Mouse (Mus musculus): ENCODE measurements around the gene Mrpl39. TPM values are rescaled to one million over a fixed set of nuclear protein-coding genes. Genes with fewer than 3 reads are reported as not detected.

The Mrpl39 gene
- polyA plus RNA-seq, 1 experiment, result 6.3 TPM

DNA sequence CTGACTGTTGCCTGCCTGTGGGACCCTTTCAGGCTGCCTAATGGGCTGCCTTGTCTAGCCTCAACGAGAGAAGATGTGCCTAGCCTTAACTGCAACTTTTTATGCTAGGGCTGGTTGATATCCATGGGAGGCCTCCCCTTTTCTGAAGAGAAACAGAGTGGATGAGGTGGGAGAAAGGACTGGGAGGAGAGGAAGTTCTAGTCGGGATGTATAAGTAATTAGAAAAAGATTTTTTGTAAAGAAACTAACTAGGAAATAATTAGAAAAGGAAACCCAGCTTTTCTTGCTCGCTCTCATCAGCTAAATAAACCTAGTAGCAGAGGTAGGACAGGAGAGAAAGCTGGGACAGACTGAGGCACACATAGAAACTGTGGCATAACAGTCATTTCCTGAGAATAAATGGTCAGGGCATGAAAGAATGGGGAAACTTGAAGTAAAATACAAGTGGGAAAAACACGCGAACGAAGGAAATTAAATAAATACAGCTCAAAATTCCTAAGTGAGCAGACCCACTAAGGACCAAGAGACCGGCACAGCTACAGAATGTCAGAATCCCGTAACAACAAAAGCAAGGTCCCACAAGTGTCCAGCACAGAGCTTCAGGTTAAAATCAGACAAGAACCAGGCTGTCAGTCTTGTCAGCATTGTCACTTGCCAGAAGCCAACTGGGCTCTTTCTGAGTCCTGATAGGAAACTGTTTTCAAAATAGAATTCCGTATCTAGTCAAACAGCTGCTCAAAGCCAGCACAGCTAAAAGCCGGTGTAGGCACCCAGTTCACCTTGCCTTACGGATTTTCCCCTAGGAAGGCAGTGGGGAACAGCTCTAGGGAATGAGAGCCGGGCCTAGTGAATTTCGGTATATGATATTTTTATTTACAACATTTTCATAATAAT is 18.6 kb downstream of the Mrpl39 start:
- Histone ChIP-seq H3K4me1 (ENCODE audit: control insufficient read depth, insufficient read depth, insufficient read length) (0 out of 2 replicates have a peak, but pooled peaks cover 3% of the 10 kb centered on the region), H3K27me3 (ENCODE audit: control insufficient read depth, insufficient read depth, low read length) (no peaks in the 10 kb centered on the region), H3K27ac (ENCODE audit: insufficient read depth, low read length) (no peak overlapping the region), H3K36me3 (ENCODE audit: control insufficient read depth, insufficient read depth, low read length) (peaks cover 9% of the 10 kb centered on the region; the same call in 1 of the 2 replicates), H3K4me3 (ENCODE audit: extremely low read depth, insufficient read depth, insufficient read length) (no peak overlapping the region)
- no peak for DNase-seq (ENCODE audit: low read depth in 1 of 2, low spot score in 2 of 2)
- TF ChIP-seq POLR2A (IDR thresholded peaks at IDR 0.05; ENCODE audit: low read depth, low read length) (no peak), CTCF (IDR thresholded peaks at IDR 0.05; ENCODE audit: extremely low read depth, insufficient read depth, insufficient read length, insufficient replicate concordance) (no peak)
- 92% methylated on average over 13 of the region's 13 CpGs for WGBS

DNA sequence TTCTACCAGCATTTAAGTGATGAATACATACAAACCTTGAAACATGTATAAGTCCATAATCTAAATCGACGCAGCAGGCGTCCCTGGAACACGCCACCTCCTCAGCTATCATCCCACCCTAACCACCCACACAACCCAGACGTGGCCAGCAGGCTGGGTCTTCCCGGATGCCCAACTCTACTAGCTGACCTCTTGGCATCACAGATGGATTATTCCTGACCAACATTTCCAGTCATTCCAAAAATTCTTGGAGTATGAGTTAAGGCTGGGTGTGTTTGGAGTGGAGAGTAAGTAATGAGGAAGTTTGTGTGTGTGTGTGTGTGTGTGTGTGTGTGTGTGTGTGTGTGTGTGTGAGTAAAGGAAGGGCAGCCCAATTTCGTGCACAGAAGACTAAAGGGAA is 19.3 kb downstream of the Mrpl39 start:
- Histone ChIP-seq H3K27ac (ENCODE audit: insufficient read depth, low read length) (no peak overlapping the region), H3K4me3 (ENCODE audit: extremely low read depth, insufficient read depth, insufficient read length) (no peak overlapping the region), H3K27me3 (ENCODE audit: control insufficient read depth, insufficient read depth, low read length) (no peaks in the 10 kb centered on the region), H3K36me3 (ENCODE audit: control insufficient read depth, insufficient read depth, low read length) (peaks cover 5% of the 10 kb centered on the region; the same call in 1 of the 2 replicates), H3K4me1 (ENCODE audit: control insufficient read depth, insufficient read depth, insufficient read length) (0 out of 2 replicates have a peak, but pooled peaks cover 3% of the 10 kb centered on the region)
- DNase-seq (ENCODE audit: low read depth in 1 of 2, low spot score in 2 of 2), result no peak
- 89% methylated on average over 7 of the region's 7 CpGs for WGBS
- TF ChIP-seq POLR2A (IDR thresholded peaks at IDR 0.05; ENCODE audit: low read depth, low read length) (no peak), CTCF (IDR thresholded peaks at IDR 0.05; ENCODE audit: extremely low read depth, insufficient read depth, insufficient read length, insufficient replicate concordance) (no peak)

DNA sequence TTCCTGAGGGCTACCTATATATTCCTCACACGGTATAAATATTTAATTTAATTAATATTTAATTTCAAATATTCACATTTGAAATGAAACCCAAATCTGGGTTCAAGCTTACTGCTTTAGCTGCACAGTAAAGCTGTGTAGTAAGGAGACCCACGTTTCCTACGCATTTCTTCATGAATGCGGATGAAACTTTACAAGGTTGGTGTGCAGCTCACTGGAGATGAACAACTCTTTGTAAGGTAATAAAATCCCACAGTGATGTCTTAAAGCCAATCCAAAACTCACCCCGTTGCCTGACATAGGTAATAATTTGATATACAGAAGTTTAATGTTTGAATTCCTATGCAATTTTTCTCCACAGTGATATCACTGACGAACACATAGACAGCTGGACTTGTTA is 20.6 kb downstream of the Mrpl39 start:
- H3K36me3 ChIP-seq (ENCODE audit: control insufficient read depth, insufficient read depth, low read length), result peaks cover 3% of the 10 kb centered on the region; the same call in 1 of the 2 replicates
- H3K4me1 ChIP-seq (ENCODE audit: control insufficient read depth, insufficient read depth, insufficient read length), result 0 out of 2 replicates have a peak, but pooled peaks cover 3% of the 10 kb centered on the region
- WGBS, result 91% methylated on average over 6 of the region's 6 CpGs
- H3K27ac ChIP-seq (ENCODE audit: insufficient read depth, low read length), result no peak overlapping the region
- TF ChIP-seq CTCF (IDR thresholded peaks at IDR 0.05; ENCODE audit: extremely low read depth, insufficient read depth, insufficient read length, insufficient replicate concordance), result no peak
- TF ChIP-seq POLR2A (IDR thresholded peaks at IDR 0.05; ENCODE audit: low read depth, low read length), result no peak
- no peak for DNase-seq (ENCODE audit: low read depth in 1 of 2, low spot score in 2 of 2)
- no peaks in the 10 kb centered on the region for H3K27me3 ChIP-seq (ENCODE audit: control insufficient read depth, insufficient read depth, low read length)
- no peak overlapping the region for H3K4me3 ChIP-seq (ENCODE audit: extremely low read depth, insufficient read depth, insufficient read length)

DNA sequence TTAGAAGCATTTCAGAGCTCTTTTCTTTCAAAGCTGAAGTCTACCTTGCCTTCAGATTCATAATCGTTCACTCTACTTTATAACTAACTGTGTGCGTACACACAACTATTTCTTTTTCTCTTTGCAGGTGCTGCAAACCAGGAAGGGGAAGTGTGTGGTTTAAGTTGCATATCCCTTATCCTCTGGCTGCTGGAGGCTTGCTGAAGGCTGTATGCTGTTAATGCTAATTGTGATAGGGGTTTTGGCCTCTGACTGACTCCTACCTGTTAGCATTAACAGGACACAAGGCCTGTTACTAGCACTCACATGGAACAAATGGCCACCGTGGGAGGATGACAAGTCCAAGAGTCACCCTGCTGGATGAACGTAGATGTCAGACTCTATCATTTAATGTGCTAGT is 21.6 kb downstream of the Mrpl39 start:
- no peak for DNase-seq (ENCODE audit: low read depth in 1 of 2, low spot score in 2 of 2)
- no peak for TF ChIP-seq CTCF (IDR thresholded peaks at IDR 0.05; ENCODE audit: extremely low read depth, insufficient read depth, insufficient read length, insufficient replicate concordance)
- TF ChIP-seq POLR2A (IDR thresholded peaks at IDR 0.05; ENCODE audit: low read depth, low read length), result no peak
- no peaks in the 10 kb centered on the region for H3K27me3 ChIP-seq (ENCODE audit: control insufficient read depth, insufficient read depth, low read length)
- 0 out of 2 replicates have a peak overlapping the region, but pooled peaks have one; percentile 9 for H3K27ac ChIP-seq (ENCODE audit: insufficient read depth, low read length)
- WGBS, result 17% methylated on average over 4 of the region's 4 CpGs
- H3K36me3 ChIP-seq (ENCODE audit: control insufficient read depth, insufficient read depth, low read length), result peaks cover 3% of the 10 kb centered on the region; the same call in 1 of the 2 replicates
- H3K4me3 ChIP-seq (ENCODE audit: extremely low read depth, insufficient read depth, insufficient read length), result no peak overlapping the region
- 0 out of 2 replicates have a peak, but pooled peaks cover 3% of the 10 kb centered on the region for H3K4me1 ChIP-seq (ENCODE audit: control insufficient read depth, insufficient read depth, insufficient read length)

DNA sequence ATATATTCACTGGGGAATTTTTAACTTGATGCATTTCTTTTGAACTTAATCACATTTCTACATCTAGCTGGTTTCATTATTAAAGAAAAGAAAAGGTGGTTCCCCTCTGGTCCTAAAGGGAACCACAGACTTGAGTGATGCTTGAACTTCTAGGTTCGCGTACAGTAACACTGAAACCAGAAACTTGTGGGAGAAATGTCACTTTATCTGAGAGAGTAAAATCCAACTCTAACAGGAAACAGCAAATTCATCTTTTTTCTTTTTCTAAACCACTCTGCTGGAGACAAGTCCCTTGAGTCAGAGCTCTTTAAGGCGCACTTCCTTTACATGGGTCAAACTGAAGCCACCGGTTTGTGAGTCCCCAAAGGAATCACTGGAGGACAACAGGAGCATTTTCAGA is 22.4 kb downstream of the Mrpl39 start:
- no peak for DNase-seq (ENCODE audit: low read depth in 1 of 2, low spot score in 2 of 2)
- no peaks in the 10 kb centered on the region for H3K27me3 ChIP-seq (ENCODE audit: control insufficient read depth, insufficient read depth, low read length)
- no peak overlapping the region; the same call in 1 of the 2 replicates for H3K4me3 ChIP-seq (ENCODE audit: extremely low read depth, insufficient read depth, insufficient read length)
- peaks cover 3% of the 10 kb centered on the region; the same call in 1 of the 2 replicates for H3K36me3 ChIP-seq (ENCODE audit: control insufficient read depth, insufficient read depth, low read length)
- 0 out of 2 replicates have a peak, but pooled peaks cover 3% of the 10 kb centered on the region for H3K4me1 ChIP-seq (ENCODE audit: control insufficient read depth, insufficient read depth, insufficient read length)
- TF ChIP-seq POLR2A (IDR thresholded peaks at IDR 0.05; ENCODE audit: low read depth, low read length), result no peak
- no peak for TF ChIP-seq CTCF (IDR thresholded peaks at IDR 0.05; ENCODE audit: extremely low read depth, insufficient read depth, insufficient read length, insufficient replicate concordance)
- 7% methylated on average over 4 of the region's 4 CpGs for WGBS
- peak overlapping the region; percentile 67 for H3K27ac ChIP-seq (ENCODE audit: insufficient read depth, low read length)

DNA sequence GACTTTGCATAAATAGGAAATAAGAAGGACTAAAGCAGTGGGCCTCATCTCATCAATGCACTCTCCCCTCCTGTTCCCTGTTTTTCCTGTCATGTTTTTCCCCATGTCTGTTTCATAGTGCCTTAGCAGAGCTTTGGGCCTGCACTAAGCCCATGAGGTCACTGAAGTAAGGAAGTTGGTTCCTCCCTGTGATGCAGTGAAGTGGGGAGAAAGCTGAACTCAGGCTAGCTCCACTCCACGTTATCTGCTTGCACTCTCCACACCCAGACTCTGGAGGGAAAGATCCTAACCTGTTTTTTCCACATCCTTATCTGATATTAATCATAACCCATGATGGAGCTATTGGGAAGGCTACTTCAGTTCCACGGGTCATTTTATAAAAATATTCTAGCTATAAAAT is 26.9 kb downstream of the Mrpl39 start:
- Histone ChIP-seq H3K36me3 (ENCODE audit: control insufficient read depth, insufficient read depth, low read length) (no peaks in the 10 kb centered on the region), H3K4me1 (ENCODE audit: control insufficient read depth, insufficient read depth, insufficient read length) (peaks cover 3% of the 10 kb centered on the region), H3K4me3 (ENCODE audit: extremely low read depth, insufficient read depth, insufficient read length) (no peak overlapping the region), H3K27ac (ENCODE audit: insufficient read depth, low read length) (no peak overlapping the region), H3K27me3 (ENCODE audit: control insufficient read depth, insufficient read depth, low read length) (no peaks in the 10 kb centered on the region)
- DNase-seq (ENCODE audit: low read depth in 1 of 2, low spot score in 2 of 2), result no peak
- TF ChIP-seq CTCF (IDR thresholded peaks at IDR 0.05; ENCODE audit: extremely low read depth, insufficient read depth, insufficient read length, insufficient replicate concordance) (no peak), POLR2A (IDR thresholded peaks at IDR 0.05; ENCODE audit: low read depth, low read length) (no peak)
- WGBS, result 64% methylated on average over 2 of the region's 2 CpGs

Data from spleen, adult 2 months (tissue).